Mouse (Mus musculus) mature B cell (primary cell): ENCODE data around the gene Frem1.

Experiments
- in situ Hi-C: fragments of 300-500 bp; cut with MboI; formaldehyde crosslinking; loops from 2 replicates; pipeline ENCODE4 v1.14.3; 2019

The Frem1 gene

GRCm38 (mm10) chr4:83030097-83030496 is 22.0 kb downstream of the Frem1 start:
- in situ Hi-C loops: no loop called here

DNA sequence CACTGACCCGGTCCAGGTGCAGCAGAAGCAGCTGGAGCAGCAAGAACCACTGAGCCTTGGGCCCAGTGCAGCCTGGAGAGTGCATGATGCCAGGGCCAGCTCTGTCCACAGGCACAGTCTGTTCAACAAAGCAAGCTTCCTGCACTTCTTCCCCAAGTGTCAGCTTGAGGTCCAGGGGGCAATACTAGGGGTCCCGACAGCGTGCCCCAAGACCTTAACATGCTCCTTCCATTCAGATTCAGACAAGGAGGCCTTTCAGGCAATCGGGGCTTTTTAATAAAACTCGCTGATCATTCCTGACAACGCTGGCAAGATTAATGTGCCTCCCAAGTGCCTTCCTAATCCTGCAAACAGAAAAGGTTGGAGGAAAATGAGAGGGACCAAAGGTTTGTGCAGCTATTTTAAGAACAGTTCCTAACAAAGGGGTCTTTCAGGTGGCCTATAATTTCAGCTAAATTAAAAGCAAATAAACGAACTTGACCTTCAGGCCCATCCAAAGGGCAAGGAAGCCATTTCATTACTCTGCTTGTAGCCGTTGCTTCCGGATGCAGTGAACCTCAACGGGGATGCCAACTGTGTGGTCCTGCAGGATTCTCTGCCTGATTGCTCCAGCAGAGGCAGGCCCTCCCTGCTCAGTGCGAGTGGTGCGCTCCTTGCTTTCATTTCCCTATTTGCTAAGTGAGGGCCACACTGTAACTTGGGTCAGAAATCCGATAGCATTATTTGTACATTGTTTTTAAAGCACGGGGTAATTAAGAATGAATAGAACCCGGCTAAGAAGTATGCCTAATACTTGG is 31.2 kb downstream of the Frem1 start:
- in situ Hi-C loops: no loop called here

DNA sequence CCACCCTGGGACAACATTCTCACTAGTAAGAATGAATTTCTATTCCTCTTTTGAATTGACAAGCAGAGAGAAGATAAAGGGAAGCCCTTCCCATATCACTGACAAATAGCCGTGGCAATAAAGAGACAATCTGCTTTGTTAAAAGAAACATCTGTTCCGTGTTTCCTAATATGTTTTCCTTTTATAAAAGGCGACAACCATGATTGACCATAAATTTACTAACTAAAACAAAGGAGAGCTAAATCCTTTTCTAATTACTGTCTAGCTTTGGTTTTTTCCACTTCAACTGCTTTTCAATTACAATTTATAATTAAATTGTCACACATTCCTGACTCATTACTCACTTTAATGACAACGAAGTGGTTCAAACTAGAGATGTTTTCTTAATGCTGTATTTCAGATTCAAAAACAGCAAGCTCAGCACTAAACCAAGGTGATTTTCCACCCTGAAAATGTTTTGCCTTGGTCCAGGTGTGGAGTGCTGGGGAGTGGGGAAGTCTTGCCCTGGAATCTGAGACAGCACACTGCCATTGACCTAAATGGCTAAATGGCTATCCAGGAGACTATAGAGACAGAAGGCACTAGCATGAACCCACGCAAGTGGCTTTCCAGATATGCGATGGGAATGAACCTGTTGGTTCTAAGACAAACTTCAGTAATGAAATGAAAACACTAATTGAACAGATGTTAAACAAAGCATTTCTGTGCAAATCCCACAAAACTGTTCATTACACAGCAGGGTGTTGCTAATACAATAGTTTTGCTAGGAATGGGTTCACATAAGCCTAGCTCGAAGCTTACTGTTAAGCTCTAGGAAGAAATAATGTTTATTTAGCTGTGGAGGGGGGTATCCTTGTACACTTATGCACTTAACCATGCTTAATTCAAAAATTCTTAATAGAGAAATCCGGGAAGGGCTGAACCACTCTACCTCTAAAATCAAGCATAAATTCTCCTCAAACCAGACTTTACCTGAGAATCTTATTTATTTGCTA is 33.7 kb downstream of the Frem1 start:
- in situ Hi-C loops: no loop called here

GRCm38 (mm10) chr4:83014538-83014937 is 37.6 kb downstream of the Frem1 start:
- in situ Hi-C loops: no loop called here

- in situ Hi-C loops: no loop called here
These were observed 48.1 kb downstream of the Frem1 start for GRCm38 (mm10) chr4:83004086-83004485.

- in situ Hi-C loops: no loop called here
These were observed 60.1 kb downstream of the Frem1 start for GRCm38 (mm10) chr4:82992042-82992441.

- in situ Hi-C loops: no loop called here
These were observed 61.0 kb downstream of the Frem1 start for GRCm38 (mm10) chr4:82990973-82991695.

DNA sequence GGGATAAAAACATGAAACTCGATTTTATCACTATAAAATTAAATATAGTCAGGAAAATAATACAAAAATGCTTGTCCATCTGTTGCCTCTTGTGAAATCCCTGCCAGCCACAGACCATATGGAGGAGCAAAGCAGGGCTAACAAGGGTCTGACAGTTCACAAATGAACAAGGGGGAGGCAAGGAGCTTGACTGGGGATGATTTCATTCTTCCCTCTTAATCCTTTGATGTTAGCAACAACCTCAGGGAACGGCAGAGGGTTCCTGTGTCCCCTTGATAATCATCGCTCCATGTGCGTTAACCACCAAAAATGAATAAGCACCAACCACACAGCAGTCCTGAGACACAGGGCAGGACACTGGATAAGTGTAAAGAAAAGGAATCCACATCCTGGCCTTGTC is 79.8 kb downstream of the Frem1 start:
- in situ Hi-C loops: no loop called here

DNA sequence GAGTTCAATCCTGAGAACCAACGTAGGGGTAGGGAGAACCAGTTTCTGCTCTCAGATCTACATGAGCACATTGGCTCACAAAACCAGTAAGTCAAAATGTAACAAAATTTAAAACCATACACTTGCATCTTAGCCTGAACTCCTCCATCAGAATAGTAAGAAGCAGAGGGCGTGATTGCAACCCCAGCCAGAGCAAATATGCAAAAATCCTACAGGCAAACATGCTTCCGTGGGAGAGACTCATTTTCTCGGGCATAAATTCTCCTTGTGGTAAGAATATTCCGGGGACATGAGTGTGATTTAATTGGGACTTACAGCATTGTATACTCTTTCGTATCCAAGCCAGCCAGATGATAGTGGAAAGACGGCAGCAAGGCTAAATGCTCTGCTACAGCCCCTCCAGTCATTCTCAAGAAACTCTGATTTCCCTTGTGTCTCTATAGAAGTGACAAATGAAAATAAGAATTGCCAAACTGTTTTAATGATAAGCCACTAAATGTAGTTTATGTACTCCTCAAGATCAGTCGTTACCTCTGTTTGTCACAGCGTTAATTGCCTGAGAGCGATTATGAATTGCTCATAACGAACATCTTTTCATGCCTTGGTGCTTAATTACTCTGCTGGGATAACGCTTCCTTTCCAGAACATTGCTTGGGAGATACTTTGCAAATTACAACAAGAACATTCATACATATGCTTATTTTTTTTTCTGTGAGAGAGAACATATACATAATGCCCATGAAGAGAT is 81.1 kb downstream of the Frem1 start:
- in situ Hi-C loops: no loop called here

DNA sequence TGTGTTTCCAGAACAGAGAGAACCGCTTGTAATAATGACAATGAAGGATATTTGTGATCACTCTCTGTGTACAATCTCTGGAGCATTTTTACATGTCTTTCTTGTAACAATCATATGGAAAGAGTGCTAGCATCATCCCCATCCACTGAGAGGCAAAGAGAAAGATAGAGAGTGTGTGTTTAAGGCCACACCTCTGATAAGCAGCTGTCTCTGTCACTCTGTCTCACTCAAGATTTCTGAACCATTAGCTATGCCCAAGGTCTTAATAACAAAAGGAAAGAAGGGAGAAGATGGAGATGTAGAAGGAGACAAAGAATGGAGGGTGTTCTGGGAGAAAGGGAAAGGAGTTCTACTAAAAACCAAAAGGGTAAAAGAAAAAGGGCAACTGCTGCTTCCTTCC is 91.1 kb downstream of the Frem1 start:
- in situ Hi-C loops: no loop called here

- in situ Hi-C loops: no loop called here
These were observed 94.2 kb downstream of the Frem1 start for GRCm38 (mm10) chr4:82957827-82958538.

GRCm38 (mm10) chr4:82953992-82954391 is 98.1 kb downstream of the Frem1 start:
- in situ Hi-C loops: no loop called here

- in situ Hi-C loops: no loop called here
These were observed 102.6 kb downstream of the Frem1 start for GRCm38 (mm10) chr4:82949511-82949910.

GRCm38 (mm10) chr4:82946721-82947120 is 105.4 kb downstream of the Frem1 start:
- in situ Hi-C loops: no loop called here

- in situ Hi-C loops: no loop called here
These were observed 105.9 kb downstream of the Frem1 start for GRCm38 (mm10) chr4:82946276-82946612.

- in situ Hi-C loops: no loop called here
These were observed 106.4 kb downstream of the Frem1 start for GRCm38 (mm10) chr4:82945572-82946275.

GRCm38 (mm10) chr4:82940680-82941079 is 111.5 kb downstream of the Frem1 start:
- in situ Hi-C loops: no loop called here

DNA sequence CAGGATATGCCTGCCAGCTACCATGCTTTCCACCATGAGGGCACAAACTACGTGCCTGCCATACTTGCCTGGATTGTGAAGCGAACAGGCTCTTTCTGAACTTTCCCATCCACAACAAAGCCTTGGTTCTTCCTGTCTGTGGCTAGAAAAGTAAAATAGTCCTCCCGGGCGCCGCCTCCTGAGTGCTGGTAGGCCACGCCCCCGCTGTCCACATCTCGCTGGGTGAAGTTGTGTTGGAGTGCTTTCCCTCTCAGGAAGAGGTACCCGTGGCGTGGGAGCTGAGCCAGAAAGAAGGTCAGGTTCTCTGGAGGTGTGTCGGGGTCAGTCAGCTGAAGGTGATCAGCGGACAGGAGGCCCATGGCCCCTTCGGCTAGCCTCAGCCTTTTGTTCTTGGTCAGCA is 111.9 kb downstream of the Frem1 start:
- in situ Hi-C loops: no loop called here

- in situ Hi-C loops: no loop called here
These were observed 117.8 kb downstream of the Frem1 start for GRCm38 (mm10) chr4:82934308-82934707.

- in situ Hi-C loops: no loop called here
These were observed 118.4 kb downstream of the Frem1 start for GRCm38 (mm10) chr4:82933698-82934210.
